Mouse (Mus musculus) heart, embryonic 12.5 days (tissue): ENCODE results near the gene Sgcg. TPM values are rescaled to one million over a fixed set of nuclear protein-coding genes. Genes with fewer than 3 reads are reported as not detected.

Source experiments
- ATAC-seq: fragments of 200-750 bp; cut with Nextera tagmentation; 2 replicates; pipeline ENCODE4 v1.8.0; 2017; ENCODE audit warnings: moderate TSS enrichment, moderate library complexity; ENCODE audit not compliant: insufficient number of reproducible peaks, low FRiP score
- H3K27ac ChIP-seq: fragments of 300-500 bp; sonication (generic); 2 replicates; pipeline ENCODE4 v1.5.1; 2016; ENCODE audit warnings: mild to moderate bottlenecking, moderate library complexity; ENCODE audit not compliant: poor library complexity, severe bottlenecking
- H3K27me3 ChIP-seq: fragments of 300-500 bp; sonication (generic); replicated peaks from 2 replicates; pipeline ENCODE4 v1.6.1; 2016; ENCODE audit warnings: mild to moderate bottlenecking, moderate library complexity
- H3K36me3 ChIP-seq: fragments of 300-500 bp; sonication (generic); 2 replicates; pipeline ENCODE4 v1.6.1; 2016; ENCODE audit warnings: mild to moderate bottlenecking, moderate library complexity
- H3K4me1 ChIP-seq: fragments of 300-500 bp; sonication (generic); replicated peaks from 2 replicates; pipeline ENCODE4 v1.6.1; 2016; ENCODE audit warnings: mild to moderate bottlenecking
- H3K4me2 ChIP-seq: fragments of 300-500 bp; sonication (generic); 2 replicates; pipeline ENCODE4 v1.6.1; 2016; ENCODE audit warnings: mild to moderate bottlenecking, moderate library complexity
- H3K4me3 ChIP-seq: fragments of 300-500 bp; sonication (generic); 2 replicates; pipeline ENCODE4 v1.5.1; 2016; ENCODE audit warnings: mild to moderate bottlenecking
- H3K9ac ChIP-seq: fragments of 300-500 bp; sonication (generic); 2 replicates; pipeline ENCODE4 v1.6.1; 2016; ENCODE audit warnings: mild to moderate bottlenecking, moderate library complexity
- H3K9me3 ChIP-seq: fragments of 300-500 bp; sonication (generic); replicated peaks from 2 replicates; pipeline ENCODE4 v1.6.1; 2016; ENCODE audit warnings: mild to moderate bottlenecking, moderate library complexity
- WGBS: fragments of 180-500 bp; shearing (Covaris S2); methylation state at CpG from one replicate; pipeline ENCODE4 v1.1.7; 2016; 5-methylcytosine and 5-hydroxymethylcytosine counted together
- polyA plus RNA-seq: library from polyadenylated mRNA; unstranded; fragments of >200 nt; fragmentation: Nextera tagmentation; extraction: Ambion mirVana; gene quantifications from 2 replicates; pipeline ENCODE4 v1.2.1, GENCODE M21; 2016

Sgcg gene
- 6.6 and 6.7 TPM in 2 replicates for polyA plus RNA-seq

- ATAC-seq: no peak
- 51% methylated on average over 11 of the region's 11 CpGs for WGBS
- Histone ChIP-seq H3K9me3 (0 out of 2 replicates have a peak, but pooled peaks cover 3% of the 10 kb centered on the region), H3K27ac (peak within 1 kb of the TSS; percentile 46; the same call in 1 of the 2 replicates), H3K4me2 (peak within 1 kb of the TSS; percentile 27; the same call in 1 of the 2 replicates), H3K4me3 (no peak within 1 kb of the TSS), H3K4me1 (peaks cover 5% of the 10 kb centered on the region), H3K36me3 (no peaks in the 10 kb centered on the region), H3K9ac (no peak within 1 kb of the TSS), H3K27me3 (no peaks in the 10 kb centered on the region)
Observed at GRCm38 (mm10) chr14:61258352-61258751, at the start of gene Sgcg. Sgcg (minus strand) TSS chr14:61258490.

GRCm38 (mm10) chr14:61303969-61304609 lies 45.8 kb upstream of the Sgcg start:
- Histone ChIP-seq H3K27ac (no peak overlapping the region), H3K9me3 (peaks cover 6% of the 10 kb centered on the region; the same call in 1 of the 2 replicates), H3K9ac (no peak overlapping the region), H3K4me3 (no peak overlapping the region), H3K36me3 (no peaks in the 10 kb centered on the region), H3K27me3 (no peaks in the 10 kb centered on the region), H3K4me2 (no peak overlapping the region), H3K4me1 (no peaks in the 10 kb centered on the region)
- ATAC-seq: no peak
- WGBS: 74% methylated on average over 4 of the region's 4 CpGs

GRCm38 (mm10) chr14:61302428-61302827 lies 44.1 kb upstream of the Sgcg start:
- no peaks in the 10 kb centered on the region for H3K4me1 ChIP-seq
- WGBS: 46% methylated on average over 2 of the region's 2 CpGs
- no peaks in the 10 kb centered on the region for H3K36me3 ChIP-seq
- no peak for ATAC-seq
- H3K4me3 ChIP-seq: no peak overlapping the region
- peaks cover 6% of the 10 kb centered on the region; the same call in 1 of the 2 replicates for H3K9me3 ChIP-seq
- H3K27me3 ChIP-seq: no peaks in the 10 kb centered on the region
- H3K9ac ChIP-seq: no peak overlapping the region
- no peak overlapping the region for H3K27ac ChIP-seq
- H3K4me2 ChIP-seq: no peak overlapping the region

GRCm38 (mm10) chr14:61301323-61301722 lies 43.0 kb upstream of the Sgcg start:
- no peak overlapping the region for H3K9ac ChIP-seq
- H3K9me3 ChIP-seq: peaks cover 6% of the 10 kb centered on the region; the same call in 1 of the 2 replicates
- ATAC-seq: no peak
- H3K4me1 ChIP-seq: no peaks in the 10 kb centered on the region
- no peaks in the 10 kb centered on the region for H3K27me3 ChIP-seq
- H3K27ac ChIP-seq: no peak overlapping the region
- no peak overlapping the region for H3K4me2 ChIP-seq
- H3K4me3 ChIP-seq: no peak overlapping the region
- 33% methylated on average over 2 of the region's 2 CpGs for WGBS
- H3K36me3 ChIP-seq: no peaks in the 10 kb centered on the region

GRCm38 (mm10) chr14:61299810-61300209 lies 41.5 kb upstream of the Sgcg start:
- no peak for ATAC-seq
- H3K27me3 ChIP-seq: 0 out of 2 replicates have a peak, but pooled peaks cover 8% of the 10 kb centered on the region
- H3K36me3 ChIP-seq: no peaks in the 10 kb centered on the region
- no peak overlapping the region for H3K27ac ChIP-seq
- H3K4me1 ChIP-seq: no peaks in the 10 kb centered on the region
- no peak overlapping the region for H3K4me2 ChIP-seq
- no peak overlapping the region for H3K9ac ChIP-seq
- peaks cover 6% of the 10 kb centered on the region; the same call in 1 of the 2 replicates for H3K9me3 ChIP-seq
- H3K4me3 ChIP-seq: no peak overlapping the region
- 85% methylated on average over 6 of the region's 6 CpGs for WGBS

GRCm38 (mm10) chr14:61294738-61295079 lies 36.4 kb upstream of the Sgcg start:
- Histone ChIP-seq H3K4me2 (peak overlapping the region; percentile 35; the same call in 1 of the 2 replicates), H3K36me3 (no peaks in the 10 kb centered on the region), H3K9ac (no peak overlapping the region), H3K4me1 (0 out of 2 replicates have a peak, but pooled peaks cover 4% of the 10 kb centered on the region), H3K9me3 (no peaks in the 10 kb centered on the region), H3K27ac (no peak overlapping the region), H3K4me3 (no peak overlapping the region), H3K27me3 (0 out of 2 replicates have a peak, but pooled peaks cover 8% of the 10 kb centered on the region)
- no peak for ATAC-seq
- WGBS: 18% methylated on average over 6 of the region's 6 CpGs

- H3K4me2 ChIP-seq: 0 out of 2 replicates have a peak overlapping the region, but pooled peaks have one; percentile 35
Observed at GRCm38 (mm10) chr14:61293884-61294737, 35.8 kb upstream of the Sgcg start.

GRCm38 (mm10) chr14:61290664-61291063 lies 32.4 kb upstream of the Sgcg start:
- H3K36me3 ChIP-seq: no peaks in the 10 kb centered on the region
- WGBS: 46% methylated on average over 3 of the region's 3 CpGs
- ATAC-seq: no peak

More at GRCm38 (mm10) chr14:61293884-61294737, 35.8 kb upstream of the Sgcg start:
- no peak for ATAC-seq
- Histone ChIP-seq H3K9me3 (no peaks in the 10 kb centered on the region), H3K4me1 (0 out of 2 replicates have a peak, but pooled peaks cover 4% of the 10 kb centered on the region), H3K36me3 (no peaks in the 10 kb centered on the region), H3K27ac (no peak overlapping the region), H3K4me3 (no peak overlapping the region), H3K27me3 (0 out of 2 replicates have a peak, but pooled peaks cover 8% of the 10 kb centered on the region), H3K9ac (no peak overlapping the region)
- WGBS: 44% methylated on average over 16 of the region's 16 CpGs

GRCm38 (mm10) chr14:61288606-61289286 lies 30.5 kb upstream of the Sgcg start:
- Histone ChIP-seq H3K4me1 (0 out of 2 replicates have a peak, but pooled peaks cover 4% of the 10 kb centered on the region), H3K4me3 (no peak overlapping the region), H3K27ac (no peak overlapping the region), H3K9ac (no peak overlapping the region), H3K36me3 (no peaks in the 10 kb centered on the region), H3K4me2 (peak overlapping the region; percentile 22; the same call in 1 of the 2 replicates), H3K9me3 (no peaks in the 10 kb centered on the region), H3K27me3 (no peaks in the 10 kb centered on the region)
- 61% methylated on average over 19 of the region's 19 CpGs for WGBS
- no peak for ATAC-seq

More at GRCm38 (mm10) chr14:61290664-61291063, 32.4 kb upstream of the Sgcg start:
- H3K4me2 ChIP-seq: no peak overlapping the region
- 0 out of 2 replicates have a peak, but pooled peaks cover 6% of the 10 kb centered on the region for H3K27me3 ChIP-seq
- 0 out of 2 replicates have a peak, but pooled peaks cover 4% of the 10 kb centered on the region for H3K4me1 ChIP-seq
- no peak overlapping the region for H3K9ac ChIP-seq
- no peak overlapping the region for H3K27ac ChIP-seq
- no peaks in the 10 kb centered on the region for H3K9me3 ChIP-seq
- H3K4me3 ChIP-seq: no peak overlapping the region

- Histone ChIP-seq H3K27ac (no peak overlapping the region), H3K4me1 (peaks cover 5% of the 10 kb centered on the region; the same call in 1 of the 2 replicates), H3K36me3 (no peaks in the 10 kb centered on the region), H3K4me2 (no peak overlapping the region), H3K27me3 (peaks cover 32% of the 10 kb centered on the region), H3K9me3 (no peaks in the 10 kb centered on the region), H3K9ac (no peak overlapping the region), H3K4me3 (no peak overlapping the region)
- 76% methylated on average over 7 of the region's 7 CpGs for WGBS
- ATAC-seq: no peak
Observed at GRCm38 (mm10) chr14:61278676-61279300, 20.5 kb upstream of the Sgcg start.
